Mouse (Mus musculus) gastrocnemius, postnatal 10 days (tissue): Measurements from ENCODE around the gene AC124502.3. TPM values are rescaled to one million over a fixed set of nuclear protein-coding genes. Genes with fewer than 3 reads are reported as not detected.

Experiments used
- DNase-seq: peaks from one replicate; pipeline ENCODE4 v3.0.0; 2021; ENCODE audit warnings: mixed read lengths
- total RNA-seq, 2 experiments: library from RNA; stranded (reverse); gene quantifications; 2 replicates each; pipeline ENCODE4 v1.2.3; 2021

The AC124502.3 gene
- total RNA-seq, 2 experiments from 2014 or later: 0.84 to 1.3 TPM

GRCm38 (mm10) chr19:5032686-5033085 is 6.0 kb upstream of the AC124502.3 start:
- no peak for DNase-seq

- DNase-seq: no peak
Measured at GRCm38 (mm10) chr19:5036577-5036976, 2.1 kb upstream of the AC124502.3 start.

GRCm38 (mm10) chr19:5037678-5038571 is 766 bp upstream of the AC124502.3 start:
- DNase-seq: peak; percentile 68

GRCm38 (mm10) chr19:5039301-5040114 is 817 bp downstream of the AC124502.3 start:
- no peak for DNase-seq

- peak; percentile 88 for DNase-seq
Measured at GRCm38 (mm10) chr19:5040862-5041523, 2.3 kb downstream of the AC124502.3 start, which contains the start of gene Brms1. Brms1 (plus strand) TSS chr19:5041354.

- no peak for DNase-seq
Measured at GRCm38 (mm10) chr19:5041588-5041987, 2.9 kb downstream of the AC124502.3 start.

- DNase-seq: no peak
Measured at GRCm38 (mm10) chr19:5045531-5045930, 6.8 kb downstream of the AC124502.3 start.

- DNase-seq: no peak
Measured at GRCm38 (mm10) chr19:5048138-5049056, 9.7 kb downstream of the AC124502.3 start.

- DNase-seq: no peak
Measured at GRCm38 (mm10) chr19:5049325-5049724, 10.6 kb downstream of the AC124502.3 start.

- DNase-seq: peak; percentile 35
Measured at GRCm38 (mm10) chr19:5050047-5050905, 11.6 kb downstream of the AC124502.3 start, which contains the start of gene Rin1. Rin1 (plus strand) TSS chr19:5050481.

- peak; percentile 28 for DNase-seq
Measured at GRCm38 (mm10) chr19:5051031-5051430, 12.3 kb downstream of the AC124502.3 start.

- no peak for DNase-seq
Measured at GRCm38 (mm10) chr19:5051515-5051914, 12.8 kb downstream of the AC124502.3 start.

GRCm38 (mm10) chr19:5052166-5052822 is 13.6 kb downstream of the AC124502.3 start:
- peak; percentile 31 for DNase-seq

- no peak for DNase-seq
Measured at GRCm38 (mm10) chr19:5052853-5053252, 14.2 kb downstream of the AC124502.3 start.

- peak; percentile 73 for DNase-seq
Measured at GRCm38 (mm10) chr19:5053909-5054308, 15.2 kb downstream of the AC124502.3 start.

- DNase-seq: peak; percentile 32
Measured at GRCm38 (mm10) chr19:5056251-5056650, 17.6 kb downstream of the AC124502.3 start.

GRCm38 (mm10) chr19:5057876-5058775 is 19.4 kb downstream of the AC124502.3 start:
- no peak for DNase-seq
